Mouse (Mus musculus): ENCODE measurements at regions not wholly inside any gene's neighbourhood (a gene's known extent, or its start where the extent isn't known, plus 50 kb on each side); places are given as distances from the start of the nearest gene placed in this dataset.
A peak's percentile ranks its signal among the peaks of the same experiment; 100 is the strongest.

GRCm38 (mm10) chr1:169033517-169033916 is 497.7 kb downstream of the Nuf2 start:
- no peak overlapping the region for H3K27ac ChIP-seq (ENCODE audit: low read length)
- no peak overlapping the region for H3K4me2 ChIP-seq (ENCODE audit: low read length)
- no peaks in the 10 kb centered on the region for H3K4me1 ChIP-seq (ENCODE audit: control insufficient read depth, insufficient read depth, low read length)
- H3K9me3 ChIP-seq (replicated peaks; ENCODE audit: control insufficient read depth, low read length, poor library complexity, severe bottlenecking) = no peaks in the 10 kb centered on the region
- WGBS = 86% methylated on average over 1 of the region's 1 CpGs
- H3K36me3 ChIP-seq (ENCODE audit: control insufficient read depth, insufficient read depth, low read length) = no peaks in the 10 kb centered on the region
- H3K9ac ChIP-seq (ENCODE audit: low read depth, low read length) = no peak overlapping the region
- H3K4me3 ChIP-seq (ENCODE audit: low read depth, low read length) = no peak overlapping the region
- no peak for ATAC-seq
- no peaks in the 10 kb centered on the region for H3K27me3 ChIP-seq (ENCODE audit: control insufficient read depth, insufficient read depth, low read depth, low read length)

- 58% methylated on average over 8 of the region's 8 CpGs for WGBS
- no peaks in the 10 kb centered on the region for H3K36me3 ChIP-seq (ENCODE audit: control insufficient read depth, insufficient read depth, low read length)
Measured at GRCm38 (mm10) chr1:169031849-169032542, 499.3 kb downstream of the Nuf2 start.

GRCm38 (mm10) chr1:169027706-169028105 is 503.6 kb downstream of the Nuf2 start:
- no peak overlapping the region for H3K4me3 ChIP-seq (ENCODE audit: low read depth, low read length)
- H3K4me1 ChIP-seq (ENCODE audit: control insufficient read depth, insufficient read depth, low read length) = no peaks in the 10 kb centered on the region
- H3K9me3 ChIP-seq (replicated peaks; ENCODE audit: control insufficient read depth, low read length, poor library complexity, severe bottlenecking) = no peaks in the 10 kb centered on the region
- no peak overlapping the region for H3K27ac ChIP-seq (ENCODE audit: low read length)
- peak; percentile 39; the same call in 1 of the 2 replicates for ATAC-seq
- H3K4me2 ChIP-seq (ENCODE audit: low read length) = no peak overlapping the region
- H3K36me3 ChIP-seq (ENCODE audit: control insufficient read depth, insufficient read depth, low read length) = no peaks in the 10 kb centered on the region
- WGBS = 38% methylated on average over 6 of the region's 6 CpGs
- no peaks in the 10 kb centered on the region for H3K27me3 ChIP-seq (ENCODE audit: control insufficient read depth, insufficient read depth, low read depth, low read length)
- no peak overlapping the region for H3K9ac ChIP-seq (ENCODE audit: low read depth, low read length)

More at GRCm38 (mm10) chr1:169031849-169032542, 499.3 kb downstream of the Nuf2 start:
- Histone ChIP-seq H3K9me3 (replicated peaks; ENCODE audit: control insufficient read depth, low read length, poor library complexity, severe bottlenecking) (no peaks in the 10 kb centered on the region), H3K4me2 (ENCODE audit: low read length) (no peak overlapping the region), H3K4me1 (ENCODE audit: control insufficient read depth, insufficient read depth, low read length) (no peaks in the 10 kb centered on the region), H3K4me3 (ENCODE audit: low read depth, low read length) (no peak overlapping the region), H3K27ac (ENCODE audit: low read length) (no peak overlapping the region), H3K9ac (ENCODE audit: low read depth, low read length) (no peak overlapping the region), H3K27me3 (ENCODE audit: control insufficient read depth, insufficient read depth, low read depth, low read length) (no peaks in the 10 kb centered on the region)
- no peak for ATAC-seq

- no peak overlapping the region for H3K4me3 ChIP-seq (ENCODE audit: low read depth, low read length)
- H3K4me2 ChIP-seq (ENCODE audit: low read length) = no peak overlapping the region
- H3K36me3 ChIP-seq (ENCODE audit: control insufficient read depth, insufficient read depth, low read length) = no peaks in the 10 kb centered on the region
- ATAC-seq = no peak
- 97% methylated on average over 3 of the region's 3 CpGs for WGBS
- H3K9ac ChIP-seq (ENCODE audit: low read depth, low read length) = no peak overlapping the region
- H3K27ac ChIP-seq (ENCODE audit: low read length) = no peak overlapping the region
- H3K9me3 ChIP-seq (replicated peaks; ENCODE audit: control insufficient read depth, low read length, poor library complexity, severe bottlenecking) = no peaks in the 10 kb centered on the region
- H3K27me3 ChIP-seq (ENCODE audit: control insufficient read depth, insufficient read depth, low read depth, low read length) = no peaks in the 10 kb centered on the region
- H3K4me1 ChIP-seq (ENCODE audit: control insufficient read depth, insufficient read depth, low read length) = no peaks in the 10 kb centered on the region
Measured at GRCm38 (mm10) chr1:169027241-169027640, 504.0 kb downstream of the Nuf2 start.

GRCm38 (mm10) chr1:169024531-169024930 is 506.7 kb downstream of the Nuf2 start:
- Histone ChIP-seq H3K4me2 (ENCODE audit: low read length) (no peak overlapping the region), H3K4me3 (ENCODE audit: low read depth, low read length) (no peak overlapping the region), H3K27me3 (ENCODE audit: control insufficient read depth, insufficient read depth, low read depth, low read length) (no peaks in the 10 kb centered on the region), H3K9ac (ENCODE audit: low read depth, low read length) (no peak overlapping the region), H3K27ac (ENCODE audit: low read length) (no peak overlapping the region), H3K36me3 (ENCODE audit: control insufficient read depth, insufficient read depth, low read length) (no peaks in the 10 kb centered on the region), H3K4me1 (ENCODE audit: control insufficient read depth, insufficient read depth, low read length) (no peaks in the 10 kb centered on the region), H3K9me3 (replicated peaks; ENCODE audit: control insufficient read depth, low read length, poor library complexity, severe bottlenecking) (no peaks in the 10 kb centered on the region)
- 89% methylated on average over 4 of the region's 4 CpGs for whole genome bisulfite sequencing
- ATAC-seq = no peak

GRCm38 (mm10) chr1:168991506-168992244 is 539.6 kb downstream of the Nuf2 start:
- ATAC-seq = peak; percentile 86
- H3K27me3 ChIP-seq (ENCODE audit: control insufficient read depth, insufficient read depth, low read depth, low read length) = no peaks in the 10 kb centered on the region
- WGBS = 44% methylated on average over 14 of the region's 14 CpGs

GRCm38 (mm10) chr1:168975037-168975698 is 543.1 kb upstream of the Pbx1 start:
- H3K4me3 ChIP-seq (ENCODE audit: low read depth, low read length) = no peak overlapping the region
- 0 out of 2 replicates have a peak, but pooled peaks cover 3% of the 10 kb centered on the region for H3K4me1 ChIP-seq (ENCODE audit: control insufficient read depth, insufficient read depth, low read length)
- H3K27me3 ChIP-seq (ENCODE audit: control insufficient read depth, insufficient read depth, low read depth, low read length) = no peaks in the 10 kb centered on the region
- 83% methylated on average over 8 of the region's 8 CpGs for WGBS
- H3K9me3 ChIP-seq (replicated peaks; ENCODE audit: control insufficient read depth, low read length, poor library complexity, severe bottlenecking) = 0 out of 2 replicates have a peak, but pooled peaks cover 4% of the 10 kb centered on the region
- H3K36me3 ChIP-seq (ENCODE audit: control insufficient read depth, insufficient read depth, low read length) = no peaks in the 10 kb centered on the region
- no peak overlapping the region for H3K27ac ChIP-seq (ENCODE audit: low read length)
- H3K9ac ChIP-seq (ENCODE audit: low read depth, low read length) = no peak overlapping the region
- no peak for ATAC-seq
- no peak overlapping the region for H3K4me2 ChIP-seq (ENCODE audit: low read length)

More at GRCm38 (mm10) chr1:168991506-168992244, 539.6 kb downstream of the Nuf2 start:
- Histone ChIP-seq H3K9ac (ENCODE audit: low read depth, low read length) (no peak overlapping the region), H3K4me3 (ENCODE audit: low read depth, low read length) (no peak overlapping the region), H3K36me3 (ENCODE audit: control insufficient read depth, insufficient read depth, low read length) (no peaks in the 10 kb centered on the region), H3K27ac (ENCODE audit: low read length) (peak overlapping the region; percentile 86), H3K4me2 (ENCODE audit: low read length) (peak overlapping the region; percentile 3; the same call in 1 of the 2 replicates), H3K9me3 (replicated peaks; ENCODE audit: control insufficient read depth, low read length, poor library complexity, severe bottlenecking) (no peaks in the 10 kb centered on the region), H3K4me1 (ENCODE audit: control insufficient read depth, insufficient read depth, low read length) (peaks cover 10% of the 10 kb centered on the region)

GRCm38 (mm10) chr1:168969402-168969801 is 537.3 kb upstream of the Pbx1 start:
- Histone ChIP-seq H3K9me3 (replicated peaks; ENCODE audit: control insufficient read depth, low read length, poor library complexity, severe bottlenecking) (0 out of 2 replicates have a peak, but pooled peaks cover 4% of the 10 kb centered on the region), H3K36me3 (ENCODE audit: control insufficient read depth, insufficient read depth, low read length) (no peaks in the 10 kb centered on the region)
- WGBS = 29% methylated on average over 5 of the region's 5 CpGs

More at GRCm38 (mm10) chr1:168969402-168969801, 537.3 kb upstream of the Pbx1 start:
- H3K9ac ChIP-seq (ENCODE audit: low read depth, low read length) = no peak overlapping the region
- H3K4me2 ChIP-seq (ENCODE audit: low read length) = no peak overlapping the region
- ATAC-seq = no peak
- no peak overlapping the region for H3K4me3 ChIP-seq (ENCODE audit: low read depth, low read length)
- H3K27ac ChIP-seq (ENCODE audit: low read length) = no peak overlapping the region
- peaks cover 13% of the 10 kb centered on the region for H3K4me1 ChIP-seq (ENCODE audit: control insufficient read depth, insufficient read depth, low read length)
- H3K27me3 ChIP-seq (ENCODE audit: control insufficient read depth, insufficient read depth, low read depth, low read length) = no peaks in the 10 kb centered on the region

Data from midbrain, embryonic 16.5 days (tissue).